Mouse (Mus musculus): ENCODE results near the gene Gm1123. TPM values are rescaled to one million over a fixed set of nuclear protein-coding genes. Genes with fewer than 3 reads are reported as not detected.

Gene Gm1123
- polyA plus RNA-seq, 1 experiment from 2014 or later: 0.07 TPM

DNA sequence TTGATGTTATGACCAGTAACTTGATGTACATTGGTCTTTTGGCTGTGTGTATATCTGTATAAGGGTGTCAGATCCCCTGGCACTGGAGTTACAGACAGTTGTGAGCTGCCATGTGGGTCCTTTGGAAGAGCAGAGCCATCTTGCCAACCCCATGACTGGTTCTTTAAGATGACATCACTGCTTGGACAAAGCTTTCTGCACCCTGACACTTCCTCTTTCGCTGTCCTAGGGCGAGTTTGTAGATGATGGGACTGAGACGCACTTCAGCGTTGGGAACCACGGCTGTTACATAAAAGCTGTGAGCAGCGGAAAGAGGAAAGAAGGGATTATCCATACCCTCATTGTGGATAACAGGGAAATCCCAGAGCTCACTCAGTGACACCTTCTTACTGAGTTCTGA is 34.2 kb downstream of the Gm1123 start:
- 93% methylated on average over 6 of the region's 6 CpGs for WGBS
- no peak for TF ChIP-seq CTCF (IDR thresholded peaks at IDR 0.05; ENCODE audit: low read depth)
- Histone ChIP-seq H3K4me2 (replicated peaks; ENCODE audit: low read depth) (no peak overlapping the region), H3K36me3 (ENCODE audit: control insufficient read depth, insufficient read depth, low read length) (no peaks in the 10 kb centered on the region), H3K4me1 (replicated peaks; ENCODE audit: control insufficient read depth, insufficient read depth) (no peaks in the 10 kb centered on the region), H3K4me3 (ENCODE audit: low read depth, low read length) (no peak overlapping the region), H3K27me3 (ENCODE audit: control insufficient read depth, insufficient read depth, low read length) (no peaks in the 10 kb centered on the region), H3K9me3 (ENCODE audit: control insufficient read depth, low read length) (no peaks in the 10 kb centered on the region), H3K27ac (replicated peaks) (no peak overlapping the region), H3K9ac (ENCODE audit: low read length) (no peak overlapping the region)
- DNase-seq (ENCODE audit: low spot score): no peak
- no peak for ATAC-seq (ENCODE audit: low FRiP score, low TSS enrichment)

DNA sequence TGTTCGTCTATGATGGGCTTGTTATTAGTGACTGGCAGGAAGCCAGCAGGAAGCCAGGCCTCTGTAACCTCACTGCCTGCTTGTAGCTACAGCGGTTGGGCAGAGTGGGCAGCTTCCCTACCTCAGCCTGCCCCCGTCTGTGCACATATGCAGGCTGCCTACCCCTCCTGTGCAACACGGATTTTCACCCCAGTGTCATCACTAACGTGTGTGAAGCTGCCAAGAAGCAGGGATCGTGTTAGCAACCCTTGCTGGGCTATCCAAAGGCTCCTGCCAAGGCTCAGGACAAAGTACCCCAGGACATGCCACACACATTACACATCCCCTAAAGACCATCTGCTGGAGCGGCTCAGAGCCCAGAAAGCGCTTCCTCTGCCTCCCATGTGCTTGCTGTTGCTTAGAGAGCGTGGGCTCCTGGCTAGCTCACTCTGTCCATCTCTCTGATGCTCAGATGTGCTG is 35.6 kb downstream of the Gm1123 start:
- DNase-seq (ENCODE audit: low spot score) (no peak), ATAC-seq (ENCODE audit: low FRiP score, low TSS enrichment) (no peak)
- Histone ChIP-seq H3K4me1 (replicated peaks; ENCODE audit: control insufficient read depth, insufficient read depth) (no peaks in the 10 kb centered on the region), H3K9me3 (ENCODE audit: control insufficient read depth, low read length) (no peaks in the 10 kb centered on the region), H3K4me3 (ENCODE audit: low read depth, low read length) (no peak overlapping the region), H3K27ac (replicated peaks) (no peak overlapping the region), H3K4me2 (replicated peaks; ENCODE audit: low read depth) (no peak overlapping the region), H3K27me3 (ENCODE audit: control insufficient read depth, insufficient read depth, low read length) (no peaks in the 10 kb centered on the region), H3K36me3 (ENCODE audit: control insufficient read depth, insufficient read depth, low read length) (peaks cover 3% of the 10 kb centered on the region; the same call in 1 of the 2 replicates), H3K9ac (ENCODE audit: low read length) (no peak overlapping the region)
- WGBS: 71% methylated on average over 9 of the region's 9 CpGs
- no peak for TF ChIP-seq CTCF (IDR thresholded peaks at IDR 0.05; ENCODE audit: low read depth)
- TF ChIP-seq EP300 (optimal IDR thresholded peaks at IDR 0.05): no peak

DNA sequence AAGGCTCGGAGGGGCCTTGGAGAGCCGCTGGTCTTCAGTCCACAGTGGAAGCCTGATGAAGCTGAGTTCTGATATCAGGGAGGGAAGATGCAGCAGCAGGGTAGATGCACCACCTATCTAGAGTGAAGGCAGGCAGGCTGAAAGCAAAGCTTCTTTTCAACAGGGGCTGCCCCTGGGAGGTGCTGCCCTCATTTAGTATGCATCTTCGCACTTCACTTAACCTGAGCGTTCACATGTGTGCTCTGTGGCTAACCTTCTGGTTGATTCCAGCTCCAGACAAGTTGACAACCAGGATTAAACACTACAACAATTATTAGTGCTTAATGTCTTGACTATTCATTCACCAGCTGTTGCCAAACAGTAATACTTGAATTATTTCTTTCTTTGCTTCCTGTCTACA is 41.4 kb downstream of the Gm1123 start:
- peaks cover 3% of the 10 kb centered on the region; the same call in 1 of the 2 replicates for H3K36me3 ChIP-seq (ENCODE audit: control insufficient read depth, insufficient read depth, low read length)
- 90% methylated on average over 4 of the region's 4 CpGs for WGBS
- H3K4me1 ChIP-seq (replicated peaks; ENCODE audit: control insufficient read depth, insufficient read depth): no peaks in the 10 kb centered on the region
- H3K9ac ChIP-seq (ENCODE audit: low read length): no peak overlapping the region
- no peaks in the 10 kb centered on the region for H3K9me3 ChIP-seq (ENCODE audit: control insufficient read depth, low read length)
- TF ChIP-seq CTCF (IDR thresholded peaks at IDR 0.05; ENCODE audit: low read depth): no peak
- no peak for TF ChIP-seq EP300 (optimal IDR thresholded peaks at IDR 0.05)
- no peak overlapping the region for H3K4me3 ChIP-seq (ENCODE audit: low read depth, low read length)
- DNase-seq (ENCODE audit: low spot score) (no peak), ATAC-seq (ENCODE audit: low FRiP score, low TSS enrichment) (no peak)
- H3K27ac ChIP-seq (replicated peaks): no peak overlapping the region
- no peaks in the 10 kb centered on the region for H3K27me3 ChIP-seq (ENCODE audit: control insufficient read depth, insufficient read depth, low read length)
- no peak overlapping the region for H3K4me2 ChIP-seq (replicated peaks; ENCODE audit: low read depth)

DNA sequence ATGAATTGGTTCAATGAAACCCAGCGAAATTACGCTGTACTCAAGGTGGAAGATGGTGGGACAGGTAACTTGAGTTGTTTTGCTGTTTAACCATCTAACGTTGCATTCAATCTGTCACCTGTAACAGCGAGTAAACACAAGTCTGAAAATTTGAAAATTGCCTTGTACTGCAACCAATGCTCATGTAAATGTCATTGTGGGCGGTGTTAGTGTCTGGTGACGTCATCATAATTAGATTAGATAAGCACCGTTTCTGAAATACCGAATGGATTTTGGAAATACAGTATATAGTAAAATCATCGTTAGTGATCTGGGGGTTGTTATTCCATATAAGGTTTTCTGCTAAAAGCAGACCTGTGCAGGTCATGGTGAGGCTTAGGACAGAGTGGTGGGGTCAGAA is 48.4 kb downstream of the Gm1123 start:
- Histone ChIP-seq H3K4me1 (replicated peaks; ENCODE audit: control insufficient read depth, insufficient read depth) (no peaks in the 10 kb centered on the region), H3K36me3 (ENCODE audit: control insufficient read depth, insufficient read depth, low read length) (no peaks in the 10 kb centered on the region), H3K27me3 (ENCODE audit: control insufficient read depth, insufficient read depth, low read length) (no peaks in the 10 kb centered on the region; the same call in 1 of the 2 replicates), H3K4me3 (ENCODE audit: low read depth, low read length) (peak overlapping the region; percentile 81), H3K9ac (ENCODE audit: low read length) (no peak overlapping the region; the same call in 1 of the 2 replicates), H3K4me2 (replicated peaks; ENCODE audit: low read depth) (peak overlapping the region; percentile 99), H3K27ac (replicated peaks) (no peak overlapping the region), H3K9me3 (ENCODE audit: control insufficient read depth, low read length) (no peaks in the 10 kb centered on the region)
- no peak for ATAC-seq (ENCODE audit: low FRiP score, low TSS enrichment)
- 39% methylated on average over 9 of the region's 9 CpGs for WGBS
- DNase-seq (ENCODE audit: low spot score): no peak
- TF ChIP-seq EP300 (optimal IDR thresholded peaks at IDR 0.05) (no peak), CTCF (IDR thresholded peaks at IDR 0.05; ENCODE audit: low read depth) (no peak)

DNA sequence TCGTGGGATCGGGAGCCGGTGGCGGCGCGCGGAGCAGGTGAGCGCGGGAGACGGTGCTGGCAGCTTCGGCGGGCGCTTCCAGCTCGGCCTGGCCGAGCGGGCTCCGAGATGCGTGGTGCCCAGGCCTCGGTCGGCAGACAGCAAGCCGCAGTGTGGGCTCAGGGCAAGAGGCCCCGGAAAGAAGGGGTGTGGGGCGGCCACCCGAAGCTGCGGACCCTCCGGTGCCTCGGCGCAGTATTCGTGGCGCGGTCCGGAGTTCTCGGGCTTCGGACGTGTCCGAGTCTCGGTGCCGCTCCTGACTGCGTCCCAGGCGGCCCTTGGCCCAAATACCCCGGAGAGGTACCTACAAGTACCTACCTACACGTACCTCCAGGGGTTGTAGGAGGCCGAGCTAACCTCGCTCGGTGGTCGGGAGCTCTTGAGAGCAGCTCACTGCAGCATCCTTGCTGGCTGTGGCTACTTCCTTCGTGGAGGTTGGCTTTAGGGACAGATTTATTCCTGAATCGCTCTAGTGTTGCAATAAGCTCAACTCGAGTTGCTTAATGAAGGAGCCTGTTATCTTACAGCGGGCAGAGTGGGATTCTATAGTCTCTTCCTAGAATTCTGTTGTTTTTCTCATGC is 48.9 kb downstream of the Gm1123 start:
- WGBS: 0% methylated on average over 45 of the region's 50 CpGs
- no peak for DNase-seq (ENCODE audit: low spot score)
- no peaks in the 10 kb centered on the region; the same call in 1 of the 2 replicates for H3K27me3 ChIP-seq (ENCODE audit: control insufficient read depth, insufficient read depth, low read length)

DNA sequence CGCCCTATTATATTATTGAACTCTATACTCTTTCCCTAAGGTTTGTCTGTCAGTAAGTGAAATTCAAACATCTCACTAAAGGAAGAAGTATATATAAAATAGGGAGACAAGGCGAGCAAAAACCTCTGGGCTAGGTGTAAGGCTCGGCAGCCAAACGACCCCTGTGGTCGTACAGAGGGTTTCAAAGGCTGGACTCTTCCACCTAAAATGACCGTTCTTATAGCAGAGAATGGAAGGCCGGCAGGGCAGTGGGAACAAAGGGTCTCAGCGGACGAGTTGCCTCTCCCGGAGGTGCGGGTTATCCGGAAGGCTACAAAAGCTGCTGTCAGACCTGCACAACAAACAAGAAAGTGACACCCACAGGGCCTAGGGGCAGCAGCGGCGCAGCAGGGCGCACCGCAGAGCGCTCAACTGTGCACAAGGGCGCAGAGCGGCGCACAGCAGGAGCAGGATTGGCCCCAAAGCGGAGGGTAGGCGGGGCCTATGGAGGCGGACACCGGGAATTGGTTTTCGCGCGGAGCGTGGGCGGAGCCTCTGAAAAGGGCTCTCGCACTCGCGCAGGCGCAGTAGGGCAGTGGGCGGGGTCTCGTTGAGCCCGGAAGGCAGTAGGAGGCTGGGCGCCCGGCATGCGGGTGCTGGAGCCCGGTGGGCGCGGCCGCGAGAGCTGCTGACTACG is 49.6 kb downstream of the Gm1123 start, which contains the start of gene Faim:
Faim (plus strand) TSS at position 574 of the 676 bp plus-strand sequence.
- H3K4me2 ChIP-seq (replicated peaks; ENCODE audit: low read depth): peak within 1 kb of the TSS; percentile 99
- H3K36me3 ChIP-seq (ENCODE audit: control insufficient read depth, insufficient read depth, low read length): no peaks in the 10 kb centered on the region
- no peak within 1 kb of the TSS for H3K27ac ChIP-seq (replicated peaks)
- H3K4me3 ChIP-seq (ENCODE audit: low read depth, low read length): peak within 1 kb of the TSS; percentile 81
- ATAC-seq (ENCODE audit: low FRiP score, low TSS enrichment) (peak; percentile 99), DNase-seq (ENCODE audit: low spot score) (peak; percentile 100)
- H3K4me1 ChIP-seq (replicated peaks; ENCODE audit: control insufficient read depth, insufficient read depth): no peaks in the 10 kb centered on the region
- no peaks in the 10 kb centered on the region; the same call in 1 of the 2 replicates for H3K27me3 ChIP-seq (ENCODE audit: control insufficient read depth, insufficient read depth, low read length)
- H3K9ac ChIP-seq (ENCODE audit: low read length): peak within 1 kb of the TSS; percentile 73
- TF ChIP-seq CTCF (IDR thresholded peaks at IDR 0.05; ENCODE audit: low read depth) (peak; percentile 47), EP300 (optimal IDR thresholded peaks at IDR 0.05) (no peak)
- no peaks in the 10 kb centered on the region for H3K9me3 ChIP-seq (ENCODE audit: control insufficient read depth, low read length)
- WGBS: under 1% methylated on average over 43 of the region's 45 CpGs

More for the DNA sequence above, 48.9 kb downstream of the Gm1123 start:
- H3K4me2 ChIP-seq (replicated peaks; ENCODE audit: low read depth): peak overlapping the region; percentile 99
- H3K9me3 ChIP-seq (ENCODE audit: control insufficient read depth, low read length): no peaks in the 10 kb centered on the region
- peak overlapping the region; percentile 81 for H3K4me3 ChIP-seq (ENCODE audit: low read depth, low read length)
- ATAC-seq (ENCODE audit: low FRiP score, low TSS enrichment): peak; percentile 45
- peak overlapping the region; percentile 73 for H3K9ac ChIP-seq (ENCODE audit: low read length)
- no peaks in the 10 kb centered on the region for H3K36me3 ChIP-seq (ENCODE audit: control insufficient read depth, insufficient read depth, low read length)
- H3K4me1 ChIP-seq (replicated peaks; ENCODE audit: control insufficient read depth, insufficient read depth): no peaks in the 10 kb centered on the region
- no peak overlapping the region for H3K27ac ChIP-seq (replicated peaks)
- TF ChIP-seq CTCF (IDR thresholded peaks at IDR 0.05; ENCODE audit: low read depth) (no peak), EP300 (optimal IDR thresholded peaks at IDR 0.05) (no peak)

Data from stomach, postnatal 0 days (tissue).